Mouse (Mus musculus) kidney, postnatal 14 days (tissue): ENCODE data around the gene Peli2.
A peak's percentile ranks its signal among the peaks of the same experiment; 100 is the strongest.

Experiments used
- DNase-seq: peaks from one replicate; pipeline ENCODE4 v3.0.0; 2022; ENCODE audit warnings: mixed read lengths

Peli2 gene

DNA sequence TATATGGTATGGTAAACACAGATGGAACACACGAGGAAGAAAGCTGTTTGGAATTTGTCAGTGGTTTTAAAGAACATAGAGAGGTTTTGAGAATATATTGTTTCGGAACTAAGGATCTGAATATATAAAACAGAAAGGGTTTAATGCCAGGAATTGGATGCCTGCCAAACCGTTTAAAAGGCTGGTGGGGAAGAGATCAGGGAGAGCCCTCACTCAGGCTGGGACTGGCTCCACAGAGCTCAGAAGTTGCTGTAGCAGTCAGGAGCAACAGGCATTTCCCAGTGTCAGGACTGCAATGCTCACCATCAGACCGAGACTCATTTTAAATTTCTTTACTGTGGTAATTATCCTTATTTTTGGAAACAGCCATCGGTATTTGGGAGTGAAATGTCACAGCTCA is 76.2 kb downstream of the Peli2 start:
- DNase-seq: no peak

GRCm38 (mm10) chr14:48197287-48197686 is 76.7 kb downstream of the Peli2 start:
- DNase-seq: no peak

DNA sequence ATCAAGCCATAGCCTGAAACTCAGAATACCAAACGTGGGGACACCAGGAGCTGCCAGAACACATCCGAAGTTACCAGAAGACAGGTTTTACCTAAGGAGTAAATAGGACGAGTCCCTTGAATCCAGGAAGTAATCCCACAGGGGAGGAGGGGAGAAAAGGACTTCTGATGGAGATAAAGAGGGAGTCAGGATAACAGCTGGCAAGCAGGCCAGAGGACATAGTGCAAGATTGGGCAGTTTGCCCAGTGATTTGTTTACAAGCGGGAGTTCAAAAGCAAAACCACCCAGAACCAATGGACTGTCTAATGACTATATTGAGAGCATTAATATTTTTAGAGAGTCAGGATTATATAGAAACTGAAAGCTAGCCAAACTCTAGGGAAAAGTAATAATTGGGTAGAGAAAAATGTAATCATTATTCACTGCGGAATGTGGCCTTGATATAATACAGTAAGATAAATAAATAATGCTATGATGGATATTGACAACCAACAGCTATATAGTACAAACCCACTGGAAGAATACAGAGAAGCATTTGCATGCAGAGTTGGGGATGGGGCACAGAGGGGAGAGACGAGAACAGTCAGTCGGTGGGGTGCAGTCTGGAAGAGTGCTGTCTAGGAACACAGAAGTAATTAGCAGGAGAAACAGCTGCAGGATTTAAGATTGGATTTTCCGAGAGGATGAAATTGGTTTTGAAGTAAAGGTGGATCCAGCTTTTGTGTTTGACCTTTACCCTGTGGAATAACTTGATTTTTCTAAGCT is 77.7 kb downstream of the Peli2 start:
- DNase-seq: peak; percentile 60

GRCm38 (mm10) chr14:48198957-48199356 is 78.3 kb downstream of the Peli2 start:
- DNase-seq: no peak

- DNase-seq: no peak
Measured at GRCm38 (mm10) chr14:48199506-48199905, 78.9 kb downstream of the Peli2 start.

- no peak for DNase-seq
Measured at GRCm38 (mm10) chr14:48200291-48200690, 79.7 kb downstream of the Peli2 start.

- no peak for DNase-seq
Measured at GRCm38 (mm10) chr14:48200788-48201187, 80.2 kb downstream of the Peli2 start.

- DNase-seq: no peak
Measured at GRCm38 (mm10) chr14:48201403-48201802, 80.8 kb downstream of the Peli2 start.

DNA sequence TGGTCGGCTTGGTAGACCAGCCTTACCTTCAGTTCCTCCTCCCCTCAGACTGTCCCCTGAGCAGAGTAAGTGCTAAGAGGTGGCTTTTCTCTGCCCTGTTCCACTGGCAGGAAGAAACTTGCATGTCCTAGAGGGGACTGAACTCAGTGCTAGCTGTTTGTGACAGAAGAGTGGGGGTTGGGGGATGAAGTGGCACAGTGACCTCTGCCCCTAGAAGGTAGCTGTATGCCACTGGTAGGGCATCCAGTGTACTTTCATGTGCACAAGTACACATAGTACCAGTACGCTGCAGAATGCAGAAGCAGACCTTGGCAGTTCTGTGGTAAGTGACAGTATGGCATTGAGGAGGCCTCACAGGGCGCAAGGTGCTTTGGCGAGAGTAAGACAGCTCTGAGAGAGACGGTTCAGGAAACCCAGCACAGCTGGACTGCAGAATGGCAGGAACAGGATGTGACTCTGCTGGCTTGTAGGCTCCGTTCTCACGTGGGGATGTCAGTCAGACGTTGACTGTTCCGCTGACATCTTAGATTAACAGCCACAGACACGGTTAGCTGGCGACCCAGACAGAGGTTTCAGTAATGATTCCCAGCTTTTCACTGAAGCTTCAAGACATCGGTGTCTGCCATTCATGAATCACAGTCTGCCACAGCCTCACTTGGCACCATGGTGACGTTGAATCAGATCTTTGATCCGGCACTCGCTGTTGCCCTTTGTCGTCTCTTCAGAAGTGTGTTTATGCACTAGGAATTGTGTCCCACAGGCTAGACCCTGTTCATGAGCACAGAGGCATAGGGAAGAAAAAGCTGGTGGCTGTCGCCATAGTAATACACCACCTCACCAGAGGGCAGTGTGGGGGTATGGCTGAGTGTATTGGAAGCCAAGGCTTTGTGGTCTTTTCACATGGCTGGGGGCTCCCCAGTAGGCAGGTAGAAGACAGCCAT is 81.7 kb downstream of the Peli2 start:
- DNase-seq: no peak

DNA sequence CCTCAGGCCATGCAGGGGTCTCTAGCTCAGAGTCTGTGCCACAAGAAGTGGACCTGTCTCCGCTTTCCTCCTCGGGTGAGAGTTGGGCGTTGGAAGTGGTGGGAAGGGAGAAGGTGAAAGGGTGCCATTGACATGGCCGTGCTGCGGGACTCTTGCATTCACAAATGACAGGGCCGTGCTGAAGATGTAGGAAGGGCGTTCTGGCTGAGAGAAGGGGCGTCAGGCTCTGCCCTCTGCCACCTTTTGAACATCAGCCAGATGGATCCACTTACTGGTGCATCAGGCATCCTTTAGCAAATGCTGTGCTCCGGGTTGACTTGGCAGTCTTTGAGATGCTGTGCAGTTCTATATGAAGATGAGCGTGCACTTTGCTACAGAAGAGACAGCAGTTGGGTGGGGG is 84.4 kb downstream of the Peli2 start:
- no peak for DNase-seq

GRCm38 (mm10) chr14:48205635-48206034 is 85.0 kb downstream of the Peli2 start:
- peak; percentile 56 for DNase-seq

- DNase-seq: peak; percentile 61
Measured at GRCm38 (mm10) chr14:48207119-48207518, 86.5 kb downstream of the Peli2 start.

DNA sequence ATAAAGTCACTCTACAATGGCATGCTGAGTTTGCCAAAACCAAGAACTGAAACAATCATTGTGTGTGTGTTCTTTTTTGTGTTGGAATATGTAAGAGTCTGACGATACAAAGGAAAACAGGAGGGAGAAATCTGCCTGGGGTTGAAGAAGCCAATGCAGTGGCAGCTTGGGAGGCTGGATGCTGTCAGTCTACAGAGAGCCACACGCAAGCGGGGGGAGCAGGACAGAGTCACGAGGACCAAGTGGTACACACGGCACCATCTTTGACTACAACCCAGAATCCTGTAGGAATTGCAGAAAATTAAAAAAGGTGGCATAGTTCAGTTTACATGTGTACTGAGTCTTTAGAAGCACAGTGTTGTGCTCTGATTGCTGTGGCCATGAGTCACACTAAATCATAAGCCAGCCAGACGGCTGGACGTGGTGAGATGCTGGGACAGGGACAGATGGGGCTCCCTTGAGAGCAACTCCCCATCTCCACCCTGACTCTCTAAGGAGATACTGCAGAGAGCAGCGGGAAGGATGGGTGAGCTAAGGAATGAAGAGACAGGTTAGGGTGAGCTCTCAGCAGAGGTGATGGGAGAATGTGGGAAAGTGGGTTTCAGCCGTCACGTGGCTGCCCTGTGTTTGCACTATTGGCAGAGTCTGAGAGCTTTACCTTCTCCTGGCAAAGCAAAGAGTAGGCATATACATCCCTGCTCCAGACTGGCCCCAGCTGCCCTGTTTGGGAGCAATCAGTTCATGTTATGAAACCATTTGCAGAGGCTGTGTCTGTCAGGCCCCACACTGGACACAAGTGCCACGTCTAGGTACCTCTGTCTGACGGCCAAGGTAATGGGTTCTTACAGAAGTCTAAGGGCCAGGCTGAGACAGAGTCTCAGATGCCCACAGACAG is 87.4 kb downstream of the Peli2 start:
- DNase-seq: no peak

DNA sequence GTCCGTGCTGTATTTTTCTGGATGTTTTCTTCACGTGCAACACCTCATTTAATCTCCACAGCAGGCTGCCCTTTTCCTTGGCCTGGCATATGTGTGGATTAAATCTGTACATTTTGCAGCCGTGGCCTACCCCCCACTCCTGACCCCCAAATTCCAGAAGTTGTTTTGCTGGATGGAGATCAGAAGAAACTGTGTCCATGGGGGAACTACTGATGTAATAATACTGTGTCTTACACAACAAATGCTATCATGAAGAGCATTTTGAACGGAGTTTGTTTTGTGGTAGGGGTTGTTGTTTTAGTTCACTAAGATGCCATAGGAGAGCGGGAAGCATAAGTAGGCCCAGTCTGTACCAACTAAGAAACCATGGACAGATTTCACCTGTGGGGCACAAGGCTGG is 88.8 kb downstream of the Peli2 start:
- DNase-seq: no peak

- DNase-seq: peak; percentile 33
Measured at GRCm38 (mm10) chr14:48210089-48210488, 89.5 kb downstream of the Peli2 start.

- no peak for DNase-seq
Measured at GRCm38 (mm10) chr14:48211526-48211925, 90.9 kb downstream of the Peli2 start.

DNA sequence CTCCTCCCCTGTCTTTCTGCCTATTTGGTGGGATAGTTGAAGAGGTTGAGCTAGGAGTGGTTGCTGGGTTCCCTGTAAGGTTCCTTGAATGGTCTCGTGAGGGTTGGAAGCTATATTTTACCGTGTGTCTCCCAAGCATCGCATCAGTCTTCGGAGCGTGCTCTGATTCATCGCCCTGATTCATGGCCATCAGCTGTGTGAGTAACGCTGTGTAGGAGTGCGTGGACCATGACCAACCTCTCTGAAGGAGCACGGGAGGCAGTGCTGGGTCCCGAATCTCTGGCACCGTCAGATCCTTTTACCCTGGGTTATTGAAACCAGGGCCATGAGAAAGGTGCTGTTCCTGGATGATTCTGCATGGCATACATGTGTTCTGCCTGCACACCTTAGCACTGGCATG is 92.2 kb downstream of the Peli2 start:
- DNase-seq: no peak

DNA sequence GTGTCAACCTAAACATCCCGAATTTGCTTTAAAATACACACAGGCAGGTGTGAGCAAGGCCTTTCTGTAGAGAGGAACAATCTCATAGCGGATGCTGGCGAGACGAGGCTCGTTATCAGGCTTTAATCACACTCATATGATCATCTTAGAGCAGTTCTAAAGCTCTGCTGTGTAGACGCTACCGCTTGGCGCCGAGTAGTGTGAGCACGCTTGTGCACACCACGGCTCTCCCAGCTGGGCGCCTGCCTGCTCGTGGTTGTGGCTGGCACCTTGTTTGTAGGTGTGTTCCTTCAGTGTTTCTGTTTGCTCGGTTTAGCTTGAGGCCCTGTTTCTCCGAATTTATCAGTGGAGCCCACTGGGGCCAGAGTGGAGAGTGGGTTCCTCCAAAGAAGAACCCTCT is 93.0 kb downstream of the Peli2 start:
- DNase-seq: no peak

GRCm38 (mm10) chr14:48222051-48222450 is 101.4 kb downstream of the Peli2 start:
- DNase-seq: no peak

DNA sequence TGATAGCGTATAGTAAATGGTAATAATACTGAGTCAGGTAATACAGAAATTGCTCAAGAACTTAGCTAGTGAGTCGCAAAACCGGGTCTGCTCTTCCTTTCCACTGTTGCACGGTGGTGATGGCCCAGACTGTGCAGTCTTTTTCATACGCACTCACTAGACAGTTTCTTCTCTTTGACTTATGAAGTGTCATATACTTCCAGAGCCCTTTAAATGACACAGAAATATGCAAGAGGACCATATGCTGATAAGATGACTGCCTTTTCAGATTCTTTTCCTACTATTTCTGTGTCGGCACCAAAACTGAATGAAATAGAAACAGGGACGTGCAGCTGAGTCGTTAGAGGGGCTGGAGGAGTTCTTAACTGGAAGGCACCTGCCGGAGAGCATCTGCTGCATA is 102.1 kb downstream of the Peli2 start:
- DNase-seq: no peak

DNA sequence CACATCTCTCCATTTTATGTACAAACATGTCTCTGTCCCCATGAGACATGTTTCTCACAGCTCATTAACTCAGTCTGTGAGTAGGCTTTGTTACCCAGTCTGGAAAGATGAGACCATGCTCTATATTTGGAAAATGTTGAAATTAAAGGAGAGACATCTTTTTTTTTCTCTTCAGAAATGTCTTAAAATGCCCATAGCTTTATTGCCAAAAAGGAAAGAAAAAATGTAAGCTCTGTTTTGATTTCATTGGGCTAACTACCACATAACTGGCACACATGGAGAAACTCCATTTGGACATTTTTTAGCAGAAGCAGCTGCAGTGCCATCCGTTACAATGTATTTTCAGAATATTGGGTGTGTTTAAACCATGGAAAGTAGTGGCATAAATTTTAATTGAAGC is 103.6 kb downstream of the Peli2 start:
- DNase-seq: no peak

GRCm38 (mm10) chr14:48224861-48225300 is 104.3 kb downstream of the Peli2 start:
- no peak for DNase-seq
